Mouse (Mus musculus): ENCODE results near the gene Rhbdl1.
A peak's percentile ranks its signal among the peaks of the same experiment; 100 is the strongest.
"Not testable (repeated sequence)": the region's sequence is repeated elsewhere in the genome, so short reads cannot be mapped to it uniquely, and the experiment has no call there.

Gene Rhbdl1

GRCm38 (mm10) chr17:25824362-25825142 lies 12.5 kb downstream of the Rhbdl1 start:
- peak; percentile 51 for DNase-seq

DNA sequence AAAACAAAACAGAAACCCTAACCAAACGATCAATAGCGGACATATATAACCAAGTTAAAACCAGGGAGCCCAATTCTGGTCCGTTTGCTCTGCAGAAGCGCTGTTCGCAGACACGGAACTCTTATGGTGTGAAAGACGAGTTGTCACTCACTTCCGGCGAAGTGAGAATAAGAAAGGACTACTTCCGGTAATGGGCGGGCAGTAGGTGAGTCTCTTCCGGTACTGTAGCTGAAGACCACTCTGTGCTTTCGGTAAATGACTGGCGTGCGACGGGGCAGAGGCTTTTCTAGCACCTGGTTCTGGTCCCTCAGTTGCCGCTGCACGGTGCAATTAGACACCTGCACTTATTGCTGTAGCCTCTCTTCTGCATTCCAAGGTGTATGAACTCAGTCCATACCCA lies 13.6 kb downstream of the Rhbdl1 start, which contains the start of gene Wdr24:
Gene Wdr24, plus strand, starts transcription at position 176 of the 400 bp plus-strand sequence.
- DNase-seq, result peak; percentile 72

- peak; percentile 60 for DNase-seq
These were observed 18.0 kb downstream of the Rhbdl1 start for GRCm38 (mm10) chr17:25818851-25819780.

DNA sequence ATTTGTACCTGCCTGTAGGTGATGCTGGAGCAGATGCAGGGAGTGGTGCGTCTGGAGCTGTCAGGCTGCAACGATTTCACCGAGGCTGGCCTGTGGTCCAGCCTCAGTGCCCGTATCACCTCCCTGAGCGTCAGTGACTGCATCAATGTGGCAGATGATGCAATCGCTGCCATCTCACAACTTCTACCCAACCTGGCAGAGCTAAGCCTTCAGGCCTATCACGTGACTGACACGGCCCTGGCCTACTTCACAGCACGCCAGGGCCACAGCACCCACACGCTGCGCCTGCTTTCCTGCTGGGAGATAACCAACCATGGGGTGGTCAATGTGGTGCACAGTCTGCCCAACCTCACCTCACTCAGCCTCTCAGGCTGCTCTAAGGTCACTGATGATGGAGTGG lies 19.4 kb downstream of the Rhbdl1 start:
- DNase-seq, result no peak

GRCm38 (mm10) chr17:25813471-25813870 lies 23.6 kb downstream of the Rhbdl1 start:
- DNase-seq, result peak; percentile 80

DNA sequence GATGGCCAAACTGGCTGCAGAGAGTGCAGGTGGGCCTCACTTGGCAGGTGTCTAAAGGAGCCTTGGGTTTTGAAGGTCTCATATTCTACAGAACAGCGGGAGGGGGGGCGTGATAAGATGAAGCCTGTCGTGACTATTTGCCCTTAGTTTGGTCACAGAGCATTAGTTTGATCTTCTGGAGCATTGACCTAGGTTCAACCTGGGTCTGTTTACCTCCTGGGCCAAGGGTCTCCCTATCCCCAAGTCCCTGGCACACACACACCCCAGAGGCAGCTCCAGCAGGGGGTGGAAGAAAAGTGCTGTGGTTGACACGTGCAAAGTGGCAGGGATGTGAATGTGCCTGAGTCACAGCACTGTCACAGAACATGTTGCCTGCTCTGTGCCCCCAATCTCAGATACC lies 26.2 kb downstream of the Rhbdl1 start:
- DNase-seq, result no peak

DNA sequence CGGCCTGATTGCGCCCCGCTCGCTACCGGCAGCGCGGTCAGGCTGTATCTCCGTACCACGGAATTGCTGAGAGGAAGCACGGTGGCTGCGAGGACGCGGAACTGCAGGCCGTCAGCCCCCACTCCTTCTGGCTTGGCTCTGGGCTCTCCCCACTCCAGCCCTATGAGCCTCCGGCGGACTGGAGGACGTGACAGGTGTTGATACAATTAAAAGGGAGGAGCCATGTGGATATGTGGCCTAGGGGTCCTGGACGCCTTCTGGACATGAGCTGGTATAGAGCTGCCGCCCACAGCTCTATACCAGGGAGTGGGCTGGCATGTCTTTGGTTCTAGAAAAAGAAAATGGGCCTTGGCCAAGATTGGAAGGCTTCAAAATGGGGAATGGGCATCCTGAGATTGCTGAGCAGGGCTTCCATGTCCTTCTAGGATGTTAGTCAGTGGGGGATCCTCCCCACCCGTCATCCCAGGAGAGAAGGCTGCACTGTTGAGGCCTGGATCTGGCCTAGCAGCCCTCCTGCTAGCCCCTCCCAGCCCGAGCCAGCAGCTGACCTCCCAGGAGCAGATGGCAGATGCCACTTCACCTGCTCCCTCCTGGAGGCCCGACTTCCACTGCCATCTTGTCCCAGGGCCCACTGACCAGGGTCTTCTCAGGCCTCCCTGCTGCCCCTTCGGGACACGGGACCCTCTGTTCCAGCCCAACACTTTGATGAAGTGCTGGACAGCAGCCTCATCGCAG lies 27.3 kb downstream of the Rhbdl1 start:
- DNase-seq, result no peak

DNA sequence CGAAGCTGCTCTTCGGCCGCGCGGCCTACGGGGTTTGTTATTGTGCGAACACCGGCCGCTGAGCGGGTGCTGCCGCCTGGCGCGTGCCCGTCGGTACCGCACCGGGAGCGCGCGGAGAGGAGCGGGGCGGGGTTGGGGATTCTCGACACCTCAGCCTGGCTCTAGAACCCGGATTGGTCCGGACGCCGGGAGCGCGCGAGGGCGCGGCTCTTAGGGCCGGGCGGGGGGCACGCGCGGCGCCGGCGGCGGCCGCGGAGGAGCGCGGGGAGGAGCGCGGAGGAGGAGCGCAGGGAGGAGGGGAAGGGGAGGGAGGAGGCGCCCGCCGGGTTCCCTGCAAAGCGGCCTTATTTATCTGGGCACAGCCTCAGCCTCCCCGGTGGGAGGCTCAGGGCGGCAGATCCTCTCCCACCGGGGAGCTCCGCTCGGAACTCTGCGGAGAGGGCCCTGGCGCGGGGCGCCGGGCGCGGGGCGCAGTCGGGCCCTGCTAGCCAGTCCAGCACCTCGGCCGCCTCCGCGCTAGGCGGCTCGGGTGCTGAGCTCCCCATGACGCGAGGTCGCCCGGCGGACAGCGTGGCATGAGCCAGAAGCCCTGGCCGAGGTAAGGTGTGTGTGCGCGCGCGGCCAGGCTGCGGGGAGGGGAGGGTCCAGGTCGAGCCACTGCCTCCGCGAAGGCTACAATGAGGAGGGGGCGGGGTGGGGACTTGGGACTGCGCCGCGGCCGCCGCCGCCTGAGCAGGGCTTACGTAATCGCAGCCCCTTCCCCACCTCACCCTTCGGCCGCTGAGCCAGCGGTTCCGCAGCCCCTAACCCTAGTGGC lies 28.1 kb downstream of the Rhbdl1 start, which contains the start of gene Fbxl16:
Gene Fbxl16, plus strand, starts transcription at position 297 of the 817 bp plus-strand sequence.
- peak; percentile 57 for DNase-seq

GRCm38 (mm10) chr17:25808028-25808427 lies 29.1 kb downstream of the Rhbdl1 start:
- no peak for DNase-seq

DNA sequence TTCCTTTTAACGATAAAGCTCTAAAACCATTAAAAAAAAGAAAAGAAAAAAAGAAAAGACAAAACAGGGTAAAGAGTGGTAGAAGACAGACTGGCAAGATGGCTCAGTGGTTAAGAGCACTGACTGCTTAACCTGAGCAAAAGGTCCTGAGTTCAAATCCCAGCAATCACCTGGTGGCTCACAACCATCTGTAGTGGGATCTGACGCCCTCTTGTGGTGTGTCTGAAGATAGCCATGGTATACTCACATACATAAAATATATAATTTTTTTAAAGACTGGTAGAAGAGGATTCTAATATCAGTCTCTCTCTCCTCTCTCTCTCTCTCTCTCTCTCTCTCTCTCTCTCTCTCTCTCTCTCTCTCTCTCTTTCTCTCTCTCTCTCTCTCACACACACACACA lies 29.6 kb downstream of the Rhbdl1 start:
- not testable (repeated sequence) for DNase-seq

DNA sequence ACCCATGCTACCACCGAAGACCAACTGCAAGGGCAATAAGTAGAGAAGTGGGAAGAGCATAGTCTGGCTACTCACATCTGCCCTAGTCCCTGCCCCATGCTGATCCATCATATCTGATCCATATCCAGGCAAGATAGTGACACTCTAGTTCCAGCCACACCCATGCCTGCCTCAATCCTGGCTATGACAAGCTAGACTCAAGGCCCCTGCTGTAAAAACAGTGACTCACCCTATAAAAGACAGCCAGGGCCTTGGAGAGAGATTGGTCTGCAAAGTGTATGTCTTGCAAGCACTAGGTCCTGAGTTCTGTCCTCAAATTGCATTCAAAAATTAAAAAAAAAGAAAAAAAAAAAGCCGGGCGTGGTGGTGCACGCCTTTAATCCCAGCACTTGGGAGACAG lies 30.6 kb downstream of the Rhbdl1 start:
- no peak for DNase-seq

DNA sequence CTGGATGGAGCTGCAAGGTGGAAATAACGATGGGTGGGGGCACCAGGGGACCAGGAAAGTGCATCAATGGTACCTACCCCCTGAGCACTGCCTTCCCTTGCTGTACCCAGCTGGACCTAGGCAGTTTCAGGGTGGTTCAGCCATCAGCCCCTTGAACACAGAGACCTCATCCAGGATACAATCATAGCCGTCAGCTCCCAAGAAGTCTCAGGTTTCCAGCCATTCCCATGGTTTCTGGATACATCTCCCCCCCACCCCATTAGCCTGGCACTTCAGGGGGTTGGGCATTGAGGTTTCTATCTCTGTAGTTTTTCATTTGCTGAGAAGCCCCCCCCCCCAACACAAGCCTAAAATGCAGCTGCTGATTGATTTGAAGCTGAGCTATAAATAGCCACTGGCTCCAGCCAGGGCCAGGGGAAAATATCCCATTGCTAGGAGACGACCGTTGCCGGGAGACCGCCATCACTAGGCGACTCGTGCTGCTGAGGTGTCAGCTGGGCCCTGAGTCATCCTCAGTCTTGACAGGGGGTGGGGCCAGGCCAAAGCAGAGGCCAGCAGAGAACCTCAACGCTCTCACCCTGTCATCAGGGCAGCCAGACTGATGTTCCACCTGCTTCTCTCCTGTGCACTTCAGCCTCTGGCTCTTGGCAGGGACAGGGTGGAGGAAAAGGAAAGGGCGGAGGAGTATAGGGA lies 34.1 kb downstream of the Rhbdl1 start:
- no peak for DNase-seq

DNA sequence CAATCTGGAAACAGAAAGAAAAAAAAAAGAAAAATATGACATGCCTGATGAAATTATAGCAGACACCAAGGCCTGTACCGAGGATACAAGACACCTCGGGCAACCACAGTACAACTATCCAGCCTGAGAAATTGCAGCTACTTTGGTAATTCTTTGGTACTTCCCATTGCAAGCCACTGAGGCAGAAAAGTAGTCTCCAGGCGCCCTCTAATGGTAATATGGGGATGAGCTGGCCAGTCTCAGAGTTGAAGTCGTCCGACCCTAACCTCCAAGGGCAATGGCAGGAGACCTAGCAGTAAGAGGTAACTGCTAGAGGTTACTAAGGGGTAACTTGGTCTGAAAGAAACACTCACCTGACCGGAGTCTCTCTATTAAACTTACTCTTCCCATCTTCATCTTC lies 36.1 kb downstream of the Rhbdl1 start:
- DNase-seq, result peak; percentile 57

DNA sequence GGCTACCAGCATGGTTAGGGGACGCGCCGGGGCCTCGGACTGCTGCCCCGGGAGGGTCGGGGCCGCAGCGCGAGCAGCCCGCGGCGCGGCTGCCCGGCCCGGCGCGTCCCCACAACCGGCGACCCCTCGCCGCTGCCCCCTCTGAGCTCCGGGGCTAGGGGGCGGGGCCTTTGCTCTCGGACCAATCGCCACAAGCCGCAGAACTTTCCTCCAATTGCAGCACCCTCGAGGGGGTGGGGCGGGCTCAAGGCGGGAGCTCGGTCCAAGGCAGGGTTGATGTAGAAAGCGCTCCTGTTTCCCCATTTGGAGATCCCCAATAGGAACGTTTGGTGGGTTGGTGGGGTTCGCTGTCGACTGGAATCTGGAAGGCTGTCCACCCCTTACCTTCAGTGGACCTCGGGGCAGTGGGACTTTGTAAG lies 40.1 kb downstream of the Rhbdl1 start, which contains the start of gene Metrn:
Gene Metrn, minus strand, starts transcription at position 186 of the 419 bp plus-strand sequence.
- peak; percentile 93 for DNase-seq

DNA sequence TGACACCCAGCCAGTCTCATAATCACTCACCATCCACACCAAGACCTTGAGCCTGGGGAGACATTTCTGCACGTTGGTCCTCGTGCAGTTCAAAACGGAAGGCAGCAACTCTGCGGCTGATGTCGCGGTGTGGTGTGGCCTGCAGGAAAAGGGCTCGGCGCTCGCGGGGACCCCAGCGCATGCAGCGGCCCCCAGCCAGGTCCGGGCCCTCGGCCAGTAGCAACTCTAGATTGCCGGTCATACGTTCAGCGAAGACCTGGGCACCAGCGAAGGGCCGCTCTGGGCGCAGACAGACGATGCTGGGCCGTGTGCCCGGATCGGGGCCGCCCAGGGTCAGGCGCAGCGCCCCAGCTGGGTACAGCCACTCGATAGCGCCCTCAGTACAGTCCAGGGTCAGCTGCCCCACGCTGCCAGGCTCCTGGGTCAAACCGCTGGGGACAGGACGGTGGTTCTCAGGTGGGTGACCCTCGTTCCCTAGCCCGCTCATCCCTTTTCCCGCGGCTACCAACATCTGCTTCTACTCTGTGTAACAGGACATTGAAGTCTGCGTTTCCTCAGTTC lies 40.8 kb downstream of the Rhbdl1 start:
- peak; percentile 18 for DNase-seq

DNA sequence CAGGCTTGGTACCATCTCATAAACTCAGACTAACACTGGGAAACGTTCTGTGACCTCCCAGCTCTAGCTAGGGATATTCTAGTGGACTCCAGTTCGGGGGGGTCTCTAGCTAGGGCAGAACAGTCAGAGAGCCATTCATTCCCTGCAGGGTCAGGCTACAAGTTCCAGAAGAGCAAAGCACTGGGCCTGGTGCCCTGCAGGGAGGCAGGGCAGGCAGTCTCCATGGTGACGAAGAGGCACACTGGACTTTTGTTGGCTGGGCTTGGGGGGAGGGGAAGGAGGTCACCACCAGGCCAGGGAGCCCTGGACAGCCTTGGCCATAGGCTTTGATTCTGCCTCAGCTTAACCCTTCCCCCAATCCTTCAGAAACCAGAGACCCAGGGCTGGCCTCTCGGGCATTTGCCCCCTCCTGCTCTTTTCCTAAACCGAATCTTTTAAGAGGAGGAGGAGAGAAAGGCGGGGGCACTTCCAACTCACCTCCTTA lies 41.4 kb downstream of the Rhbdl1 start, which contains the start of gene AC134908.4:
Gene AC134908.4, minus strand, starts transcription at position 51 of the 484 bp plus-strand sequence.
- peak; percentile 25 for DNase-seq

- DNase-seq, result no peak
These were observed 42.1 kb downstream of the Rhbdl1 start for GRCm38 (mm10) chr17:25794998-25795397.

- no peak for DNase-seq
These were observed 42.9 kb downstream of the Rhbdl1 start for GRCm38 (mm10) chr17:25794197-25794596.

GRCm38 (mm10) chr17:25792615-25793014 lies 44.5 kb downstream of the Rhbdl1 start, which contains the start of gene Fam173a:
Gene Fam173a (minus strand): TSS chr17:25792901.
- peak; percentile 76 for DNase-seq

GRCm38 (mm10) chr17:25791843-25792527 lies 45.1 kb downstream of the Rhbdl1 start:
- peak; percentile 84 for DNase-seq

Measured in liver (tissue).